Mouse (Mus musculus): ENCODE measurements around the gene Pigv.

Pigv gene

GRCm38 (mm10) chr4:133645195-133645594 is 27.3 kb downstream of the Pigv start:
- no peak for DNase-seq

- no peak for DNase-seq
These were observed 38.4 kb downstream of the Pigv start for GRCm38 (mm10) chr4:133634043-133634410.

- peak; percentile 92 to 94 for DNase-seq
These were observed 39.0 kb downstream of the Pigv start for GRCm38 (mm10) chr4:133633332-133634042.

- peak; percentile 32 to 62 for DNase-seq
These were observed 39.7 kb downstream of the Pigv start for GRCm38 (mm10) chr4:133632483-133633327.

GRCm38 (mm10) chr4:133631769-133632411 is 40.6 kb downstream of the Pigv start:
- peak; percentile 37 to 38 for DNase-seq

- DNase-seq, result no peak
These were observed 41.2 kb downstream of the Pigv start for GRCm38 (mm10) chr4:133631071-133631768.

GRCm38 (mm10) chr4:133630326-133630920 is 42.0 kb downstream of the Pigv start:
- DNase-seq, result no peak

- DNase-seq, result no peak
These were observed 43.3 kb downstream of the Pigv start for GRCm38 (mm10) chr4:133629191-133629590.

GRCm38 (mm10) chr4:133628517-133628916 is 43.9 kb downstream of the Pigv start:
- no peak for DNase-seq

- DNase-seq, result no peak
These were observed 45.4 kb downstream of the Pigv start for GRCm38 (mm10) chr4:133627039-133627438.

GRCm38 (mm10) chr4:133626621-133627020 is 45.8 kb downstream of the Pigv start:
- no peak for DNase-seq

GRCm38 (mm10) chr4:133626221-133626620 is 46.2 kb downstream of the Pigv start:
- no peak for DNase-seq

- DNase-seq, result peak; percentile 80 to 87
These were observed 46.8 kb downstream of the Pigv start for GRCm38 (mm10) chr4:133625621-133626071.

- no peak for DNase-seq
These were observed 47.6 kb downstream of the Pigv start for GRCm38 (mm10) chr4:133624830-133625229.

GRCm38 (mm10) chr4:133622161-133622695 is 50.2 kb downstream of the Pigv start:
- no peak for DNase-seq

GRCm38 (mm10) chr4:133620668-133621067 is 51.8 kb downstream of the Pigv start:
- DNase-seq, result no peak

GRCm38 (mm10) chr4:133619473-133620136 is 52.8 kb downstream of the Pigv start:
- no peak for DNase-seq

- no peak for DNase-seq
These were observed 54.5 kb downstream of the Pigv start for GRCm38 (mm10) chr4:133617936-133618335.

- peak in 1 of 2 experiments; percentile 35 for DNase-seq
These were observed 57.0 kb downstream of the Pigv start for GRCm38 (mm10) chr4:133615416-133615815.

GRCm38 (mm10) chr4:133614274-133614761 is 58.1 kb downstream of the Pigv start:
- no peak for DNase-seq

- no peak for DNase-seq
These were observed 58.6 kb downstream of the Pigv start for GRCm38 (mm10) chr4:133613867-133614266.

Measured in kidney, postnatal 4 days (tissue).